In genomic region chr16:94828166-94828565, GRCm38 (mm10) we compare ENCODE assay signal across 25 mouse cellular contexts.
DNase-seq lines count a peak whose midpoint lies in the region; ATAC-seq lines count a peak whose summit lies in the region.
"Had no signal": no experiment of that assay in that cellular context is flagged by ENCODE, and none has a peak within 500 bp of the region (broad histone marks: within the 10 kb centered on the region; RNA-seq: fewer than 3 reads in every experiment).

No protein-coding gene starts in this region.

- H3K4me3 ChIP-seq in heart, embryonic 13.5 days, result no peak overlapping the region
- H3K4me3 ChIP-seq in limb, embryonic 15.5 days, result no peak overlapping the region
- H3K4me3 ChIP-seq in midbrain, embryonic 13.5 days (replicated peaks), result no peak overlapping the region
- H3K4me3 ChIP-seq: embryonic facial prominence, embryonic 12.5 days; erythroblast, embryonic 14.5 days; forebrain, embryonic 12.5 days; limb, embryonic 12.5 days; lung, embryonic 15.5 days; midbrain, embryonic 15.5 days; neural tube, embryonic 12.5 days had no signal

- DNase-seq in gastrocnemius, postnatal 25 days, result peak; percentile 13
- no peak for DNase-seq in gastrocnemius, adult 8-10 months (ENCODE audit: low spot score in 2 of 2)
- no peak for DNase-seq in heart, postnatal 36 days
- DNase-seq in R1 (ENCODE audit: low read depth, low spot score), result peak; percentile 61
- DNase-seq: adrenal gland, adult 8-10 months; cerebellum, adult 11-12 months; cerebellum, postnatal 14 days; kidney, adult 9 months; kidney, postnatal 25 days; layer of hippocampus, postnatal 36 days; lung, postnatal 4 days; right cerebral cortex, postnatal 14 days; spleen, adult 18-20 months had no signal

- intact Hi-C loops in heart, postnatal 36 days (cut with DNase I), result no loop called here

- H3K27me3 ChIP-seq in heart, embryonic 13.5 days (replicated peaks), result no peaks in the 10 kb centered on the region
- no peaks in the 10 kb centered on the region for H3K27me3 ChIP-seq in limb, embryonic 15.5 days
- H3K27me3 ChIP-seq in midbrain, embryonic 13.5 days, result no peaks in the 10 kb centered on the region
- H3K27me3 ChIP-seq: embryonic facial prominence, embryonic 12.5 days; forebrain, embryonic 12.5 days; limb, embryonic 12.5 days; lung, embryonic 15.5 days; midbrain, embryonic 15.5 days; neural tube, embryonic 12.5 days had no signal

- 0 out of 2 replicates have a peak, but pooled peaks cover 3% of the 10 kb centered on the region for H3K9me3 ChIP-seq in heart, embryonic 13.5 days
- no peaks in the 10 kb centered on the region for H3K9me3 ChIP-seq in limb, embryonic 15.5 days
- no peaks in the 10 kb centered on the region for H3K9me3 ChIP-seq in midbrain, embryonic 13.5 days
- H3K9me3 ChIP-seq: embryonic facial prominence, embryonic 12.5 days; forebrain, embryonic 12.5 days; limb, embryonic 12.5 days; lung, embryonic 15.5 days; midbrain, embryonic 15.5 days; neural tube, embryonic 12.5 days had no signal

- peaks cover 26% of the 10 kb centered on the region for H3K4me1 ChIP-seq in heart, embryonic 13.5 days
- H3K4me1 ChIP-seq in limb, embryonic 15.5 days, result peaks cover 17% of the 10 kb centered on the region
- H3K4me1 ChIP-seq in midbrain, embryonic 13.5 days (replicated peaks), result peaks cover 6% of the 10 kb centered on the region; the same call in 1 of the 2 replicates
- H3K4me1 ChIP-seq: embryonic facial prominence, embryonic 12.5 days; midbrain, embryonic 15.5 days had no signal

- ATAC-seq in heart, embryonic 13.5 days (ENCODE audit: extremely low read depth, insufficient number of reproducible peaks, low FRiP score, low TSS enrichment), result no peak
- ATAC-seq in limb, embryonic 15.5 days (ENCODE audit: insufficient number of reproducible peaks, low FRiP score, low TSS enrichment, low read depth), result no peak
- ATAC-seq in midbrain, embryonic 13.5 days, result no peak
- ATAC-seq: CD4-positive, CD25-positive, alpha-beta regulatory T cell, adult 4 months; midbrain, embryonic 15.5 days had no signal

- peak overlapping the region; percentile 94 for H3K27ac ChIP-seq in heart, embryonic 13.5 days (replicated peaks)
- H3K27ac ChIP-seq in limb, embryonic 15.5 days, result peak overlapping the region; percentile 65; the same call in 1 of the 2 replicates
- no peak overlapping the region for H3K27ac ChIP-seq in midbrain, embryonic 13.5 days
- H3K27ac ChIP-seq: embryonic facial prominence, embryonic 12.5 days; forebrain, embryonic 12.5 days; liver, embryonic 14.5 days; midbrain, embryonic 15.5 days; neural tube, embryonic 12.5 days had no signal

- no peaks in the 10 kb centered on the region for H3K36me3 ChIP-seq in heart, embryonic 13.5 days
- H3K36me3 ChIP-seq in limb, embryonic 15.5 days, result no peaks in the 10 kb centered on the region
- no peaks in the 10 kb centered on the region for H3K36me3 ChIP-seq in midbrain, embryonic 13.5 days
- H3K36me3 ChIP-seq: embryonic facial prominence, embryonic 12.5 days; forebrain, embryonic 12.5 days; limb, embryonic 12.5 days; lung, embryonic 15.5 days; midbrain, embryonic 15.5 days; neural tube, embryonic 12.5 days had no signal

- H3K9ac ChIP-seq in heart, embryonic 13.5 days, result no peak overlapping the region
- H3K9ac ChIP-seq in limb, embryonic 15.5 days, result no peak overlapping the region
- H3K9ac ChIP-seq in midbrain, embryonic 13.5 days (replicated peaks), result no peak overlapping the region
- H3K9ac ChIP-seq: embryonic facial prominence, embryonic 12.5 days; forebrain, embryonic 12.5 days; limb, embryonic 12.5 days; liver, embryonic 14.5 days; lung, embryonic 15.5 days; midbrain, embryonic 15.5 days; neural tube, embryonic 12.5 days had no signal

- 86% methylated on average over 18 of the region's 18 CpGs for WGBS in heart, embryonic 13.5 days
- WGBS in limb, embryonic 15.5 days, result 81% methylated on average over 18 of the region's 18 CpGs
- 92% methylated on average over 18 of the region's 18 CpGs for WGBS in midbrain, embryonic 13.5 days

- no peak overlapping the region for H3K4me2 ChIP-seq in heart, embryonic 13.5 days
- H3K4me2 ChIP-seq in limb, embryonic 15.5 days, result no peak overlapping the region
- no peak overlapping the region for H3K4me2 ChIP-seq in midbrain, embryonic 13.5 days (replicated peaks)
- H3K4me2 ChIP-seq: embryonic facial prominence, embryonic 12.5 days; forebrain, embryonic 12.5 days; limb, embryonic 12.5 days; lung, embryonic 15.5 days; midbrain, embryonic 15.5 days; neural tube, embryonic 12.5 days had no signal

Comparison
In these comparisons a context has a peak if more than half of its experiments do, and no peak if none do; other contexts are left out.
1. DNase-seq: peak in gastrocnemius, postnatal 25 days (single experiment) and R1 (single experiment); none in gastrocnemius, adult 8-10 months (0 of 2) and heart, postnatal 36 days (0 of 2).